In genomic region chr7:64634482-64634881, GRCm38 (mm10) we compare ENCODE assay signal across 17 mouse cellular contexts.
DNase-seq lines count a peak whose midpoint lies in the region; ATAC-seq and TF ChIP-seq lines count a peak whose summit lies in the region.
"Had no signal": no experiment of that assay in that cellular context is flagged by ENCODE, and none has a peak within 500 bp of the region (broad histone marks: within the 10 kb centered on the region; RNA-seq: fewer than 3 reads in every experiment).

No protein-coding gene starts in this region.

- TF ChIP-seq CTCF in midbrain, postnatal 0 days (IDR thresholded peaks at IDR 0.05), result no peak

- H3K4me3 ChIP-seq in hindbrain, embryonic 10.5 days, result no peak overlapping the region
- no peak overlapping the region for H3K4me3 ChIP-seq in hindbrain, embryonic 14.5 days (replicated peaks; ENCODE audit: low read length)
- no peak overlapping the region for H3K4me3 ChIP-seq in forebrain, embryonic 13.5 days
- H3K4me3 ChIP-seq in hindbrain, embryonic 16.5 days (ENCODE audit: low read length), result no peak overlapping the region
- no peak overlapping the region for H3K4me3 ChIP-seq in midbrain, postnatal 0 days (ENCODE audit: low read depth, low read length)
- H3K4me3 ChIP-seq in kidney, embryonic 14.5 days (ENCODE audit: low read length), result no peak overlapping the region
- H3K4me3 ChIP-seq: embryonic facial prominence, embryonic 12.5 days; stomach, embryonic 15.5 days had no signal

- H3K27ac ChIP-seq in hindbrain, embryonic 10.5 days, result peak overlapping the region; percentile 84
- no peak overlapping the region for H3K27ac ChIP-seq in hindbrain, embryonic 14.5 days
- H3K27ac ChIP-seq in forebrain, embryonic 13.5 days, result no peak overlapping the region; the same call in 1 of the 2 replicates
- H3K27ac ChIP-seq in hindbrain, embryonic 16.5 days (ENCODE audit: low read depth, low read length), result no peak overlapping the region
- H3K27ac ChIP-seq in midbrain, postnatal 0 days (ENCODE audit: low read depth, low read length), result no peak overlapping the region
- no peak overlapping the region for H3K27ac ChIP-seq in kidney, embryonic 14.5 days (ENCODE audit: low read depth, low read length)
- H3K27ac ChIP-seq: embryonic facial prominence, embryonic 12.5 days; liver, embryonic 14.5 days; stomach, embryonic 15.5 days had no signal

- H3K36me3 ChIP-seq in hindbrain, embryonic 10.5 days, result peaks cover 17% of the 10 kb centered on the region; the same call in 1 of the 2 replicates
- no peaks in the 10 kb centered on the region for H3K36me3 ChIP-seq in hindbrain, embryonic 14.5 days (replicated peaks; ENCODE audit: control insufficient read depth, insufficient read depth)
- H3K36me3 ChIP-seq in forebrain, embryonic 13.5 days (ENCODE audit: poor library complexity, severe bottlenecking), result peaks cover 10% of the 10 kb centered on the region; the same call in 1 of the 2 replicates
- no peaks in the 10 kb centered on the region for H3K36me3 ChIP-seq in hindbrain, embryonic 16.5 days (ENCODE audit: control insufficient read depth, insufficient read depth, low read length)
- H3K36me3 ChIP-seq in midbrain, postnatal 0 days (ENCODE audit: insufficient read depth, low read length), result no peaks in the 10 kb centered on the region
- H3K36me3 ChIP-seq in kidney, embryonic 14.5 days (ENCODE audit: control insufficient read depth, insufficient read depth, low read length), result no peaks in the 10 kb centered on the region
- H3K36me3 ChIP-seq: embryonic facial prominence, embryonic 12.5 days; stomach, embryonic 15.5 days had no signal

- no peak overlapping the region for H3K9ac ChIP-seq in hindbrain, embryonic 14.5 days
- no peak overlapping the region for H3K9ac ChIP-seq in forebrain, embryonic 13.5 days
- H3K9ac ChIP-seq in hindbrain, embryonic 16.5 days (ENCODE audit: low read depth, low read length), result no peak overlapping the region
- H3K9ac ChIP-seq in midbrain, postnatal 0 days (replicated peaks; ENCODE audit: low read length, poor library complexity, severe bottlenecking), result no peak overlapping the region
- no peak overlapping the region for H3K9ac ChIP-seq in kidney, embryonic 14.5 days (ENCODE audit: low read depth, low read length)
- H3K9ac ChIP-seq: embryonic facial prominence, embryonic 12.5 days; liver, embryonic 14.5 days; stomach, embryonic 15.5 days had no signal

- peak; percentile 32 for DNase-seq in hindbrain, embryonic 10.5 days (ENCODE audit: low spot score)
- no peak for DNase-seq in hindbrain, embryonic 14.5 days (ENCODE audit: low spot score)
- peak; percentile 55 for DNase-seq in midbrain, postnatal 0 days (ENCODE audit: low spot score)
- no peak for DNase-seq in adrenal gland, adult 18-20 months (ENCODE audit: low spot score in 2 of 2)
- no peak for DNase-seq in spleen, postnatal 10 days (ENCODE audit: low spot score in 2 of 2)
- DNase-seq: cerebellum, adult 2 months; gastrocnemius, postnatal 10 days; kidney, adult 8-10 months; kidney, postnatal 4 days; lung, postnatal 14 days; retina, postnatal 1 day had no signal

- H3K27me3 ChIP-seq in hindbrain, embryonic 10.5 days (ENCODE audit: insufficient read depth, poor library complexity, severe bottlenecking), result no peaks in the 10 kb centered on the region
- H3K27me3 ChIP-seq in hindbrain, embryonic 14.5 days (ENCODE audit: control insufficient read depth, insufficient read depth, low read length), result no peaks in the 10 kb centered on the region
- H3K27me3 ChIP-seq in forebrain, embryonic 13.5 days, result peaks cover 14% of the 10 kb centered on the region; the same call in 1 of the 2 replicates
- no peaks in the 10 kb centered on the region for H3K27me3 ChIP-seq in hindbrain, embryonic 16.5 days (replicated peaks; ENCODE audit: control insufficient read depth, insufficient read depth, low read length)
- H3K27me3 ChIP-seq in midbrain, postnatal 0 days (ENCODE audit: insufficient read depth, low read length), result no peaks in the 10 kb centered on the region
- H3K27me3 ChIP-seq in kidney, embryonic 14.5 days (ENCODE audit: control insufficient read depth, insufficient read depth, low read length), result no peaks in the 10 kb centered on the region
- H3K27me3 ChIP-seq: embryonic facial prominence, embryonic 12.5 days; stomach, embryonic 15.5 days had no signal

- no peaks in the 10 kb centered on the region for H3K9me3 ChIP-seq in hindbrain, embryonic 10.5 days
- H3K9me3 ChIP-seq in hindbrain, embryonic 14.5 days (ENCODE audit: control insufficient read depth, low read length), result 0 out of 2 replicates have a peak, but pooled peaks cover 4% of the 10 kb centered on the region
- H3K9me3 ChIP-seq in forebrain, embryonic 13.5 days (replicated peaks), result no peaks in the 10 kb centered on the region
- no peaks in the 10 kb centered on the region for H3K9me3 ChIP-seq in hindbrain, embryonic 16.5 days (ENCODE audit: control insufficient read depth, low read length)
- no peaks in the 10 kb centered on the region for H3K9me3 ChIP-seq in midbrain, postnatal 0 days (ENCODE audit: low read length)
- no peaks in the 10 kb centered on the region for H3K9me3 ChIP-seq in kidney, embryonic 14.5 days (ENCODE audit: control insufficient read depth, low read length)
- H3K9me3 ChIP-seq: embryonic facial prominence, embryonic 12.5 days; stomach, embryonic 15.5 days had no signal

- peaks cover 47% of the 10 kb centered on the region for H3K4me1 ChIP-seq in hindbrain, embryonic 10.5 days (replicated peaks)
- peaks cover 33% of the 10 kb centered on the region for H3K4me1 ChIP-seq in hindbrain, embryonic 14.5 days (replicated peaks; ENCODE audit: control insufficient read depth, insufficient read depth, low read length)
- H3K4me1 ChIP-seq in forebrain, embryonic 13.5 days, result peaks cover 48% of the 10 kb centered on the region
- H3K4me1 ChIP-seq in hindbrain, embryonic 16.5 days (ENCODE audit: control insufficient read depth, insufficient read depth, low read depth, low read length), result peaks cover 30% of the 10 kb centered on the region
- peaks cover 20% of the 10 kb centered on the region for H3K4me1 ChIP-seq in midbrain, postnatal 0 days (ENCODE audit: insufficient read depth, low read length)
- peaks cover 7% of the 10 kb centered on the region; the same call in 1 of the 2 replicates for H3K4me1 ChIP-seq in kidney, embryonic 14.5 days (ENCODE audit: control insufficient read depth, insufficient read depth, low read length)
- H3K4me1 ChIP-seq: stomach, embryonic 15.5 days had no signal

- ATAC-seq in hindbrain, embryonic 14.5 days (ENCODE audit: low FRiP score), result no peak
- peak; percentile 52; the same call in 1 of the 2 replicates for ATAC-seq in forebrain, embryonic 13.5 days
- peak; percentile 35 for ATAC-seq in hindbrain, embryonic 16.5 days
- 0 out of 2 replicates have a peak, but pooled peaks have one; percentile 28 for ATAC-seq in midbrain, postnatal 0 days (ENCODE audit: low FRiP score)
- no peak for ATAC-seq in kidney, embryonic 14.5 days (ENCODE audit: low FRiP score, low TSS enrichment)

- no peak overlapping the region for H3K4me2 ChIP-seq in hindbrain, embryonic 14.5 days (replicated peaks)
- H3K4me2 ChIP-seq in forebrain, embryonic 13.5 days, result no peak overlapping the region
- no peak overlapping the region for H3K4me2 ChIP-seq in hindbrain, embryonic 16.5 days (ENCODE audit: low read length)
- H3K4me2 ChIP-seq in midbrain, postnatal 0 days (ENCODE audit: low read depth, low read length, poor library complexity, severe bottlenecking), result no peak overlapping the region
- H3K4me2 ChIP-seq in kidney, embryonic 14.5 days (replicated peaks; ENCODE audit: low read depth, low read length), result no peak overlapping the region
- H3K4me2 ChIP-seq: embryonic facial prominence, embryonic 12.5 days; stomach, embryonic 15.5 days had no signal

Comparison
In these comparisons a context has a peak if more than half of its experiments do, and no peak if none do; other contexts are left out.
1. DNase-seq: peak in hindbrain, embryonic 10.5 days (single experiment) and midbrain, postnatal 0 days (single experiment); none in hindbrain, embryonic 14.5 days (single experiment), adrenal gland, adult 18-20 months (0 of 2) and spleen, postnatal 10 days (0 of 2).
2. ATAC-seq: peak in forebrain, embryonic 13.5 days (single experiment), hindbrain, embryonic 16.5 days (single experiment) and midbrain, postnatal 0 days (single experiment); none in hindbrain, embryonic 14.5 days (single experiment) and kidney, embryonic 14.5 days (single experiment).